Mouse (Mus musculus) midbrain, embryonic 14.5 days (tissue): Measurements from ENCODE around the gene Map2k6. TPM values are rescaled to one million over a fixed set of nuclear protein-coding genes. Genes with fewer than 3 reads are reported as not detected.

Experiments used
- ATAC-seq: fragments of 200-750 bp; cut with Nextera tagmentation; 2 replicates; pipeline ENCODE4 v1.8.0; 2017; ENCODE audit warnings: moderate number of reproducible peaks, moderate library complexity; ENCODE audit not compliant: low FRiP score, low TSS enrichment
- DNase-seq: peaks from one replicate; pipeline ENCODE4 v3.0.0-alpha.2; 2015
- H3K27ac ChIP-seq: fragments of 300-500 bp; sonication (generic); replicated peaks from 2 replicates; pipeline ENCODE4 v1.5.1; 2014; ENCODE audit warnings: mild to moderate bottlenecking, low read depth, low read length, moderate library complexity
- H3K27me3 ChIP-seq: fragments of 300-500 bp; sonication (generic); 2 replicates; pipeline ENCODE4 v1.6.1; 2014; ENCODE audit warnings: low read length, control low read depth, mixed read lengths; ENCODE audit not compliant: control insufficient read depth, insufficient read depth
- H3K36me3 ChIP-seq: fragments of 300-500 bp; sonication (generic); 2 replicates; pipeline ENCODE4 v1.6.1; 2014; ENCODE audit warnings: low read length, control low read depth; ENCODE audit not compliant: control insufficient read depth, insufficient read depth
- H3K4me1 ChIP-seq: fragments of 300-500 bp; sonication (generic); 2 replicates; pipeline ENCODE4 v1.6.1; 2014; ENCODE audit warnings: mild to moderate bottlenecking, antibody characterized with exemption, low read length, control low read depth; ENCODE audit not compliant: control insufficient read depth, insufficient read depth
- H3K4me2 ChIP-seq: fragments of 300-500 bp; sonication (generic); 2 replicates; pipeline ENCODE4 v1.6.1; 2014; ENCODE audit warnings: mild to moderate bottlenecking, low read length, moderate library complexity
- H3K4me3 ChIP-seq: fragments of 300-500 bp; sonication (generic); replicated peaks from 2 replicates; pipeline ENCODE4 v1.5.1; 2014; ENCODE audit warnings: low read depth, low read length
- H3K9ac ChIP-seq: fragments of 300-500 bp; sonication (generic); replicated peaks from 2 replicates; pipeline ENCODE4 v1.6.1; 2014; ENCODE audit warnings: mild to moderate bottlenecking, low read length, moderate library complexity
- H3K9me3 ChIP-seq: fragments of 300-500 bp; sonication (generic); 2 replicates; pipeline ENCODE4 v1.6.1; 2016; ENCODE audit warnings: low read length, control low read depth, mixed read lengths; ENCODE audit not compliant: control insufficient read depth
- WGBS: fragments of 180-500 bp; shearing (Covaris S2); extraction: QIAGEN DNeasy Blood & Tissue Kit; methylation state at CpG from one replicate; pipeline ENCODE4 v1.1.7; 2014; 5-methylcytosine and 5-hydroxymethylcytosine counted together
- polyA plus RNA-seq: library from polyadenylated mRNA; unstranded; fragments of >200 nt; fragmentation: Nextera tagmentation; extraction: Ambion mirVana; gene quantifications from 2 replicates; pipeline ENCODE4 v1.2.1, GENCODE M21; 2014

Gene Map2k6
- polyA plus RNA-seq, 1 experiment from 2014 or later = 26.2 TPM

DNA sequence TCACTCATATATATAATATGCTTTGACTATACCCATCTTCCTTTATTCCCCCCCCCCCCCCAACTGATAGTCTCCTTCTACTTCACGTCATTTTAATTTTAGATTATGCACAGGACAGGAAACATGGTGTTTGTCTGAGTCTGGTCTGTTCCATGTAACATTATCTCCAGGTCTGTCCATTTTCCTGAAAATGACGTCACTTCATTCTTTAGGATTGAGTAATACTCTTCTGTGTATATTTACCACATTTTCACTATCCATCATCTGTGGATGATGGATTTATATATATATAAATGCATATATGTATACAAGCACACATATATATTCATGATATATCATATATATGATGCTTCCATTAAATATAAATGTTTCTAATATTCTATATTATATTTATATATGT lies 70.1 kb downstream of the Map2k6 start:
- no peaks in the 10 kb centered on the region for H3K36me3 ChIP-seq
- no peaks in the 10 kb centered on the region for H3K27me3 ChIP-seq
- no peak overlapping the region for H3K4me3 ChIP-seq
- no peak overlapping the region for H3K4me2 ChIP-seq
- DNase-seq (no peak), ATAC-seq (no peak)
- H3K9me3 ChIP-seq = no peaks in the 10 kb centered on the region
- no peak overlapping the region for H3K9ac ChIP-seq
- no peak overlapping the region for H3K27ac ChIP-seq
- no peaks in the 10 kb centered on the region for H3K4me1 ChIP-seq
- WGBS = over 99% methylated on average over 2 of the region's 2 CpGs

DNA sequence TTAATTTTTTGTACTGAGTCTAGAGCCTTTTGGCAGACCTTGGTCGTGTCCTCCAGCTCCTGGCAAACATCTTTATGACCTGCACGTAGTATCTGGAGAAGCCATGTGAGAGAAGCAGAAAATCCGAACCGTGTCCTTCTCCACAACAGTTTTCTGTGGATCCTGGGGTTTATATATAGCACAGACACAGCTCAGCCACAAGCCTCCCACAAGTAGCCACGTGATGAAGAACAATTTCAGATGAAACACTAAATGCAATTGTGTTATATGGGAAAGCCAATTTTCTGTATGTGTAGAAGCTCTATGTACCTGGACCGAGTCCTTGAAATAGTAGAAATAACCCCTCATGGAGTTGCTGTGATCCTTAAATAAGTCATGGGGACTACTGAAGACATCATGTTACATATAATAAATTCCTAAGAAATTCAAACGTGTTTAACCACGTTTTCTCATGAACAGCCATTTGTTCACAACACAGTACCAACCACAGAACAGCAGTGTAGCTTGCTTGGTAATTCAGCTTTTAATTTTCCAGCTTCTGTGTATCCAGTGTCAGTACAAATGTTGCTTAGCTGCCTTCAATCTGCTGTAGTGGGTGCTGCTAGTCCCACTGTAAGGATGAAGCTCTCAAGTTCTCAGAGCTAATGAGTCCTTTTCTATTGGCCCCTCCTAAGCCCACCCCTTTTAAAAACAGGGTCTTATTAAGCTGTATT lies 71.8 kb downstream of the Map2k6 start:
- Histone ChIP-seq H3K27ac (no peak overlapping the region), H3K4me3 (no peak overlapping the region), H3K9me3 (no peaks in the 10 kb centered on the region), H3K9ac (no peak overlapping the region), H3K27me3 (no peaks in the 10 kb centered on the region), H3K4me1 (no peaks in the 10 kb centered on the region), H3K36me3 (no peaks in the 10 kb centered on the region), H3K4me2 (no peak overlapping the region)
- WGBS = 89% methylated on average over 8 of the region's 8 CpGs
- no peak for DNase-seq
- ATAC-seq = no peak

DNA sequence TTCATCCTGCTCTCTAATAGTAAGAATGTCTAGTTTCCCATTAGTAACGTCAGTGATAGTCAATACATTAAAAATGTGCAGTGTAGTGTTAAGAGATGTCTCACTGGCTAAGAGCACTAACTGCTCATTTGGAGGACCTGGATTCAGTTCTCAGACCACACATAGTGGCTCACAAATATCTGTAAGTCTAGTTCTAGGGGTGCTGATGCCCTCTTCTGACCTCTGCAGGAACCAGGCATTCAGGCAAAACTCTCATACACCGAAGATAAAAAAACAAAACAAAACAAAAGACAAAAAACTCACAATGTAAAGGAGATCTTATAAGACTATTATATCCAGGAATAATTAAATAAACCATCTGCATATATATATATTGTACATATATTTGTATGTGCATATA lies 72.4 kb downstream of the Map2k6 start:
- DNase-seq (no peak), ATAC-seq (no peak)
- H3K27me3 ChIP-seq = no peaks in the 10 kb centered on the region
- H3K4me1 ChIP-seq = no peaks in the 10 kb centered on the region
- 84% methylated on average over 2 of the region's 2 CpGs for WGBS
- H3K9me3 ChIP-seq = no peaks in the 10 kb centered on the region
- H3K4me2 ChIP-seq = no peak overlapping the region
- H3K9ac ChIP-seq = no peak overlapping the region
- no peak overlapping the region for H3K4me3 ChIP-seq
- no peak overlapping the region for H3K27ac ChIP-seq
- H3K36me3 ChIP-seq = no peaks in the 10 kb centered on the region

DNA sequence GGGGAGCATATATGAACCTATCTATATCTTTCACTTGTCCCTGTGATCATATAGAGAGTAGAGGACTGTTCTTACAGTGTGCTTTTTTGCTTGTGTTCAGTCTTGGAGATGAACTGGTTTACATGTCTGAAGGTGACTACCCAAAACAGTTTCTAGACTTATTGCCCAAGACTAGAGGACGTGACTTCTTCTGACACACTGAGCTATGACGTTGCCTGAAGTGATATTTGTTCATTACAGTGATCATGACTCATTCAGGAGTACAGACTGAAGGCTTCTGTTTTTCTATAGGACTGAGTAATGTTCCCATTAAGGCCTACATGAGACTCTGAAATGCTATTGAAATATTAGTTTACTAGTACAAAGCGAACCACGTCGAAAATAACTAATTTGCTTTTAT lies 73.2 kb downstream of the Map2k6 start:
- Histone ChIP-seq H3K9me3 (no peaks in the 10 kb centered on the region), H3K9ac (no peak overlapping the region), H3K4me2 (no peak overlapping the region), H3K4me1 (no peaks in the 10 kb centered on the region), H3K36me3 (no peaks in the 10 kb centered on the region), H3K27me3 (no peaks in the 10 kb centered on the region), H3K4me3 (no peak overlapping the region), H3K27ac (no peak overlapping the region)
- ATAC-seq = no peak
- no peak for DNase-seq
- WGBS = 93% methylated on average over 5 of the region's 5 CpGs

DNA sequence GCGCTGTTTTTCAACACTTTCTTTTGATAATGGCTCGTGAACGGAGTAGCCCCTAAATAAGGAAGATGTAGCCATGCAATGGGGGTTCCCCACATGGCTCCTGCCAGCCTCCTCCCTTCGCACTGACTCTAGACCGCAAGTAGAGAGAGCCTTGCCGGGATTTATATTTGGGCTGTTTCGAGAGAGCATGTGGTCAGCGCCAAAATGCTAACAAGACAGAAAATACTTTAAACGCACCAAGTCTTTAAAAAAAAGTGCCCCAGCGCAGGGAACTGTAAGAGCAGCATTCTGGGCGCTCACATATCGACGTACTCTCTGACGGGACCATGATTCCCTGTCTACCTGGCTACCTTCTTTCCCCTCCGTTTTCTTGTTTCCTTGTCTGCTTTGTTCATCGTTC lies 74.6 kb downstream of the Map2k6 start:
- DNase-seq (no peak), ATAC-seq (no peak)
- 0 out of 2 replicates have a peak, but pooled peaks cover 3% of the 10 kb centered on the region for H3K27me3 ChIP-seq
- peaks cover 10% of the 10 kb centered on the region; the same call in 1 of the 2 replicates for H3K4me1 ChIP-seq
- H3K36me3 ChIP-seq = no peaks in the 10 kb centered on the region
- WGBS = 95% methylated on average over 16 of the region's 16 CpGs
- no peak overlapping the region for H3K27ac ChIP-seq
- no peak overlapping the region for H3K9ac ChIP-seq
- H3K4me2 ChIP-seq = no peak overlapping the region
- no peak overlapping the region for H3K4me3 ChIP-seq
- no peaks in the 10 kb centered on the region for H3K9me3 ChIP-seq

DNA sequence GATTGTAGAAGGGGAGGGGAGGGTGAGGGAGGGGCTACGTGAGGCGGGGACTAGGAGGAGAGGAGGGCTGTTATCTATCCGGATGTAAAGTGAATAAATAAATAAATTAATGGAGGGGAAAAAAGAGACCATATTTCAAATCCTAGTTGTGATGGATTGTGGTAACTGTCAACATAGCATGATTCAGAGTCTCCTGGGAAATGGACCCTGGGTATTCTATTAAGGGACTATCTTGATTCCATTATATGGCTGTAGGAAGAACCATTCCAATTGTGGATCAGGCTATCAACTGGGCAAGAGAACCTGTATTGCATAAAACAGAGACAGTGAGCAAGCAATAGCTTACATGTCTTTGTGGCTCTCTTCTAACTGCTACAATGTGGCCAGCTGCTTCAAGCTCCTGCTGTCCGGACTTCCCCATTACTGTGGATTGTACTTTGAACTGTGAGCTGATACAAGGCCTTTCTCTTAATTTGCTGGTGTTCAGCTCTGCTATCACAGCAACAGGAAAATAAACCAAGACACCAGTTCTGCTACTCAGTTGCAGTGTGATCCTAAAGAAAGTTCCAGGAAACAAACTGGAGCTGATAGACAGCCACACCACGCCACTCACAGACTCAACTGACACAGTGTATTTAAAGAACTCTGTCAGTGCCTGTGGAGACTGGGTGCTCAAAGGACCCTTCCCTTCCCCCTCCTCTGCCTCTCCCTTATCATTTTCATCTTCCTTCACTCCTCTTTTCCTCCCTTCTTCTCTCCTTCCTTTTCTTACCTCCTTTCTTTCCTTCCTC lies 77.6 kb downstream of the Map2k6 start:
- H3K4me2 ChIP-seq = no peak overlapping the region
- H3K4me3 ChIP-seq = no peak overlapping the region
- H3K9me3 ChIP-seq = no peaks in the 10 kb centered on the region
- DNase-seq (no peak), ATAC-seq (no peak)
- H3K27ac ChIP-seq = no peak overlapping the region
- H3K9ac ChIP-seq = no peak overlapping the region
- WGBS = 41% methylated on average over 5 of the region's 5 CpGs
- H3K4me1 ChIP-seq = peaks cover 26% of the 10 kb centered on the region
- 0 out of 2 replicates have a peak, but pooled peaks cover 3% of the 10 kb centered on the region for H3K27me3 ChIP-seq
- no peaks in the 10 kb centered on the region for H3K36me3 ChIP-seq

DNA sequence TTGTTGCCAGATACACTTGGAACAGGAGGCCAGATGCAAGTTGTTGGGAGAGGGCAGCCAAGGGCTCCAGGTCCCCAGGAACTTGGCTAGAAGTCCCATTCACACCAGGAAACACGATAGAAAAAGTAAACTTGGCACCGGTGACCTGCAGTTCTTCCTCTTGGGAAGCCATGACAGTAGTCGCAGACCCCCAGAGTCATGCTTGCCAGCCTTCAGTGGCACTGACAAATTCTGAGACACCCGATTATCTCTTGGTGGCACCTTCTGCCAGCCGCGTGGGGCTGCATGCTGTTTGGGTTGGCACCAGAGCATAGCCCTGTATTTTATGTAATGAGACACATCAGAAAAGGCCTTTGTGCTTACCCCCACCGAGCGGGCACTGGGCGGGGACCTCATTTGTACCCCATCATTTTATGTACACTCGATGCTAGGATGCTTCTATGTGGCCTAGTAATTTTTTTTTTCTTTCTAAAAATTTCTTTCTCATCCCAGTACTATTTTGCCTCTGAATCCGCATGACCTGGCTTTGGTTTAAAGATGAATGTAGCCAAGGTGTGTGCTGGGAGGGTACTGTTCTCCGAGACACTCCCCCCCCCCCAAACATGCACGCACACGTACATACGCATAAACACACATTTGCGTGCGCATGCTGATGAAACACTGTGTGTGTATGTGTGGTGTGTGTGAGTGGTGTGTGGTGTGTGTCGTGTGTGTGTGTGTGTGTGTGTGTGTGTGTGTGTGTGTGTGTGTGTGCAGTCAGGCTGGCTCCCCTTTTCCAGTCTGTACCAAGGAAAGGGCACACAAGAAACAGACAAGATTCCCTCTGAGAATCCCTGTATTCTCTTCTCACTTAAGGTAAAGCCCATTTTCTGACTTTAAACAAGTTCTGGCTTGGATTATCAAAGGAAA lies 79.3 kb downstream of the Map2k6 start:
- Histone ChIP-seq H3K9me3 (no peaks in the 10 kb centered on the region), H3K27ac (no peak overlapping the region), H3K4me1 (peaks cover 26% of the 10 kb centered on the region), H3K9ac (no peak overlapping the region), H3K4me2 (peak overlapping the region; percentile 38), H3K27me3 (0 out of 2 replicates have a peak, but pooled peaks cover 3% of the 10 kb centered on the region), H3K36me3 (no peaks in the 10 kb centered on the region), H3K4me3 (no peak overlapping the region)
- WGBS = 29% methylated on average over 18 of the region's 18 CpGs
- no peak for ATAC-seq
- peak; percentile 33 for DNase-seq

DNA sequence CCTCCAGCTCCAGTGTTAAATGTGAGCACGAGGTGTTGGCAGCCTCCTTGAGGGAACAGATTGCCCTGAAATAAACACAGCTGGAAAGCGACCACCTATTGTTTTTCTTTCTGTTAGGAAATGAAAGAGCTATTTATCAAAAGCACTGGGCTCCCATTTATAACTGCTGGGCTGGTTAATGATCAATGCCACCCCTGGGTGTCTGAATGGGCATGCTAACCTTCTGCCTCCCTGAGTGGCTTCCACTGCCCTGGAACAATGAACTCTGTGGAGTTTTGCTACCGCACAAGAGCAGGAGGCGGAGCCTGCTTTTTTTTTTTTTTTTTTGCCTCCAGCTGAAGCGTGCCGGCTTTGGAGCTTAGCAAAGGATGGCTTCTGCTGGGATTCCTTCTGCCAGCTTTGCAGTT lies 80.1 kb downstream of the Map2k6 start:
- 0 out of 2 replicates have a peak overlapping the region, but pooled peaks have one; percentile 3 for H3K27ac ChIP-seq
- peak; percentile 60; the same call in 1 of the 2 replicates for ATAC-seq
- 0 out of 2 replicates have a peak, but pooled peaks cover 3% of the 10 kb centered on the region for H3K27me3 ChIP-seq
- H3K9ac ChIP-seq = 0 out of 2 replicates have a peak overlapping the region, but pooled peaks have one; percentile 13
- no peaks in the 10 kb centered on the region for H3K36me3 ChIP-seq
- H3K4me2 ChIP-seq = peak overlapping the region; percentile 43
- DNase-seq = peak; percentile 79
- under 1% methylated on average over 5 of the region's 6 CpGs for whole genome bisulfite sequencing
- H3K9me3 ChIP-seq = no peaks in the 10 kb centered on the region
- H3K4me3 ChIP-seq = no peak overlapping the region
- H3K4me1 ChIP-seq = peaks cover 26% of the 10 kb centered on the region
